Mouse (Mus musculus): ENCODE measurements around the gene Dnajb12.

The Dnajb12 gene

GRCm38 (mm10) chr10:59948363-59949254 is 69.3 kb downstream of the Dnajb12 start:
- DNase-seq (ENCODE audit: low read depth, low spot score), result no peak
